Mouse (Mus musculus): ENCODE results near the gene Rem1. TPM values are rescaled to one million over a fixed set of nuclear protein-coding genes. Genes with fewer than 3 reads are reported as not detected.

Gene Rem1
- polyA plus RNA-seq, 1 experiment from 2014 or later, result 5.9 TPM

GRCm38 (mm10) chr2:152599299-152599698 lies 27.5 kb upstream of the Rem1 start, which contains the start of gene Defb45:
Gene Defb45, minus strand, starts transcription at chr2:152599399.
- no peak within 1 kb of the TSS for H3K4me2 ChIP-seq (replicated peaks; ENCODE audit: low read depth)
- H3K9me3 ChIP-seq (ENCODE audit: control insufficient read depth), result no peaks in the 10 kb centered on the region
- no peak within 1 kb of the TSS for H3K27ac ChIP-seq (ENCODE audit: low read depth, low read length)
- TF ChIP-seq CTCF (IDR thresholded peaks at IDR 0.05; ENCODE audit: low read depth), result no peak
- no peaks in the 10 kb centered on the region for H3K27me3 ChIP-seq (replicated peaks; ENCODE audit: control insufficient read depth, insufficient read depth, low read length)
- WGBS, result 50% methylated on average over 7 of the region's 7 CpGs
- H3K9ac ChIP-seq (ENCODE audit: low read depth, low read length), result no peak within 1 kb of the TSS
- H3K4me3 ChIP-seq (ENCODE audit: low read depth, low read length), result no peak within 1 kb of the TSS
- ATAC-seq, result no peak
- no peaks in the 10 kb centered on the region for H3K36me3 ChIP-seq (ENCODE audit: control insufficient read depth, insufficient read depth)
- H3K4me1 ChIP-seq (replicated peaks; ENCODE audit: control insufficient read depth, insufficient read depth, low read length), result no peaks in the 10 kb centered on the region

GRCm38 (mm10) chr2:152600076-152600475 lies 26.7 kb upstream of the Rem1 start:
- no peaks in the 10 kb centered on the region for H3K36me3 ChIP-seq (ENCODE audit: control insufficient read depth, insufficient read depth)
- no peak overlapping the region for H3K27ac ChIP-seq (ENCODE audit: low read depth, low read length)
- H3K9ac ChIP-seq (ENCODE audit: low read depth, low read length), result no peak overlapping the region
- no peaks in the 10 kb centered on the region for H3K9me3 ChIP-seq (ENCODE audit: control insufficient read depth)
- WGBS, result 76% methylated on average over 6 of the region's 6 CpGs
- no peak for TF ChIP-seq CTCF (IDR thresholded peaks at IDR 0.05; ENCODE audit: low read depth)
- no peak overlapping the region for H3K4me2 ChIP-seq (replicated peaks; ENCODE audit: low read depth)
- no peaks in the 10 kb centered on the region for H3K27me3 ChIP-seq (replicated peaks; ENCODE audit: control insufficient read depth, insufficient read depth, low read length)
- no peak for ATAC-seq
- H3K4me3 ChIP-seq (ENCODE audit: low read depth, low read length), result no peak overlapping the region
- no peaks in the 10 kb centered on the region for H3K4me1 ChIP-seq (replicated peaks; ENCODE audit: control insufficient read depth, insufficient read depth, low read length)

GRCm38 (mm10) chr2:152601275-152601960 lies 25.3 kb upstream of the Rem1 start:
- H3K27ac ChIP-seq (ENCODE audit: low read depth, low read length), result no peak overlapping the region
- peak; percentile 51 for TF ChIP-seq CTCF (IDR thresholded peaks at IDR 0.05; ENCODE audit: low read depth)
- H3K4me2 ChIP-seq (replicated peaks; ENCODE audit: low read depth), result no peak overlapping the region
- H3K27me3 ChIP-seq (replicated peaks; ENCODE audit: control insufficient read depth, insufficient read depth, low read length), result no peaks in the 10 kb centered on the region
- 71% methylated on average over 4 of the region's 4 CpGs for WGBS
- H3K9me3 ChIP-seq (ENCODE audit: control insufficient read depth), result no peaks in the 10 kb centered on the region
- H3K9ac ChIP-seq (ENCODE audit: low read depth, low read length), result no peak overlapping the region
- H3K4me1 ChIP-seq (replicated peaks; ENCODE audit: control insufficient read depth, insufficient read depth, low read length), result no peaks in the 10 kb centered on the region
- H3K36me3 ChIP-seq (ENCODE audit: control insufficient read depth, insufficient read depth), result no peaks in the 10 kb centered on the region
- no peak overlapping the region for H3K4me3 ChIP-seq (ENCODE audit: low read depth, low read length)
- ATAC-seq, result no peak

GRCm38 (mm10) chr2:152604057-152604456 lies 22.7 kb upstream of the Rem1 start, which contains the start of gene Defb36:
Gene Defb36, plus strand, starts transcription at chr2:152604327.
- peak; percentile 61 for ATAC-seq
- WGBS, result 83% methylated on average over 15 of the region's 15 CpGs

GRCm38 (mm10) chr2:152607746-152608145 lies 19.0 kb upstream of the Rem1 start:
- Histone ChIP-seq H3K4me3 (ENCODE audit: low read depth, low read length) (no peak overlapping the region), H3K27ac (ENCODE audit: low read depth, low read length) (no peak overlapping the region), H3K36me3 (ENCODE audit: control insufficient read depth, insufficient read depth) (no peaks in the 10 kb centered on the region), H3K4me1 (replicated peaks; ENCODE audit: control insufficient read depth, insufficient read depth, low read length) (no peaks in the 10 kb centered on the region), H3K9ac (ENCODE audit: low read depth, low read length) (no peak overlapping the region), H3K4me2 (replicated peaks; ENCODE audit: low read depth) (no peak overlapping the region), H3K27me3 (replicated peaks; ENCODE audit: control insufficient read depth, insufficient read depth, low read length) (no peaks in the 10 kb centered on the region), H3K9me3 (ENCODE audit: control insufficient read depth) (no peaks in the 10 kb centered on the region)
- whole genome bisulfite sequencing, result 58% methylated on average over 6 of the region's 6 CpGs
- no peak for TF ChIP-seq CTCF (IDR thresholded peaks at IDR 0.05; ENCODE audit: low read depth)
- ATAC-seq, result no peak

More at GRCm38 (mm10) chr2:152604057-152604456, 22.7 kb upstream of the Rem1 start, which contains the start of gene Defb36:
- no peaks in the 10 kb centered on the region for H3K27me3 ChIP-seq (replicated peaks; ENCODE audit: control insufficient read depth, insufficient read depth, low read length)
- H3K4me1 ChIP-seq (replicated peaks; ENCODE audit: control insufficient read depth, insufficient read depth, low read length), result no peaks in the 10 kb centered on the region
- H3K4me2 ChIP-seq (replicated peaks; ENCODE audit: low read depth), result no peak within 1 kb of the TSS
- no peak within 1 kb of the TSS for H3K9ac ChIP-seq (ENCODE audit: low read depth, low read length)
- H3K27ac ChIP-seq (ENCODE audit: low read depth, low read length), result no peak within 1 kb of the TSS
- no peak within 1 kb of the TSS for H3K4me3 ChIP-seq (ENCODE audit: low read depth, low read length)
- H3K36me3 ChIP-seq (ENCODE audit: control insufficient read depth, insufficient read depth), result no peaks in the 10 kb centered on the region
- H3K9me3 ChIP-seq (ENCODE audit: control insufficient read depth), result no peaks in the 10 kb centered on the region
- TF ChIP-seq CTCF (IDR thresholded peaks at IDR 0.05; ENCODE audit: low read depth), result peak; percentile 71

- no peak overlapping the region for H3K4me3 ChIP-seq (ENCODE audit: low read depth, low read length)
- no peak for ATAC-seq
- WGBS, result 100% methylated on average over 1 of the region's 1 CpGs
- no peak overlapping the region for H3K9ac ChIP-seq (ENCODE audit: low read depth, low read length)
- 0 out of 2 replicates have a peak, but pooled peaks have one; percentile 6 for TF ChIP-seq CTCF (IDR thresholded peaks at IDR 0.05; ENCODE audit: low read depth)
- no peaks in the 10 kb centered on the region for H3K36me3 ChIP-seq (ENCODE audit: control insufficient read depth, insufficient read depth)
- no peak overlapping the region for H3K27ac ChIP-seq (ENCODE audit: low read depth, low read length)
- H3K4me2 ChIP-seq (replicated peaks; ENCODE audit: low read depth), result no peak overlapping the region
- no peaks in the 10 kb centered on the region for H3K27me3 ChIP-seq (replicated peaks; ENCODE audit: control insufficient read depth, insufficient read depth, low read length)
- H3K4me1 ChIP-seq (replicated peaks; ENCODE audit: control insufficient read depth, insufficient read depth, low read length), result no peaks in the 10 kb centered on the region
- H3K9me3 ChIP-seq (ENCODE audit: control insufficient read depth), result no peaks in the 10 kb centered on the region
Measured at GRCm38 (mm10) chr2:152608719-152609118, 18.0 kb upstream of the Rem1 start.

All from intestine, postnatal 0 days (tissue).